Comparison of ENCODE assay signal across 28 mouse cellular contexts in the genomic region with DNA sequence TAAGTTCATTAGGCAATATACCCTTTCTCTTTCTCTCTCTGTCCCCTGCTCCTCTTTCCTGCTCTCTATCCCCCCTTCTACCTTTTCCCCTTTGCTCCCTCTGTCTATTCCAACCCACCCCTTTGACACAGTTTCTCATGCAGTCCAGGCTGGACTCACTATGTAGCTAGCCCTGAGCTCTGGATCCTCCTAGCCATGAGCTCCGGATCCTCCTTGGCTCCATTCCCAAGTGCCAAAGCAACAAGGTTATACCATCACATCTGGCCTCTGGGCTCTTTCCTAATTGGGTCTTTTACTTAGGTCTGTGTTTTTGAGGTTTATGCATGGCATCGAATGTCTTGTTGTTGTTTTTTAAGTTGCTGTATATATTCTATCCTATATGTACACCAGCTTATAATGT. TPM values are rescaled to one million over a fixed set of nuclear protein-coding genes. Genes with fewer than 3 reads are reported as not detected.
DNase-seq lines count a peak whose midpoint lies in the region; ATAC-seq and TF ChIP-seq lines count a peak whose summit lies in the region.
"Had no signal": no experiment of that assay in that cellular context is flagged by ENCODE, and none has a peak within 500 bp of the region (broad histone marks: within the 10 kb centered on the region; RNA-seq: fewer than 3 reads in every experiment).

No protein-coding gene starts in this region.

- H3K27ac ChIP-seq in heart, embryonic 13.5 days (replicated peaks): peak overlapping the region; percentile 28; the same call in 1 of the 2 replicates
- H3K27ac ChIP-seq in lung, embryonic 16.5 days (ENCODE audit: low read length): peak overlapping the region; percentile 29
- H3K27ac ChIP-seq in embryonic fibroblast, embryonic 13.5 days (ENCODE audit: insufficient read depth, low read length): peak overlapping the region; percentile 69
- peak overlapping the region; percentile 17; the same call in 1 of the 2 replicates for H3K27ac ChIP-seq in small intestine, adult 2 months (ENCODE audit: insufficient read depth, low read depth, low read length)
- H3K27ac ChIP-seq: embryonic facial prominence, embryonic 10.5 days; embryonic facial prominence, embryonic 13.5 days; forebrain, embryonic 10.5 days; forebrain, embryonic 13.5 days; hindbrain, embryonic 10.5 days; hindbrain, embryonic 13.5 days; intestine, embryonic 15.5 days had no signal

- WGBS in heart, embryonic 13.5 days: 90% methylated on average over 2 of the region's 2 CpGs
- 72% methylated on average over 2 of the region's 2 CpGs for WGBS in lung, embryonic 16.5 days
- 77% methylated on average over 2 of the region's 2 CpGs for WGBS in small intestine, adult 2 months

- no peaks in the 10 kb centered on the region for H3K9me3 ChIP-seq in heart, embryonic 13.5 days
- no peaks in the 10 kb centered on the region for H3K9me3 ChIP-seq in lung, embryonic 16.5 days (ENCODE audit: control insufficient read depth, low read length)
- H3K9me3 ChIP-seq: embryonic facial prominence, embryonic 13.5 days; forebrain, embryonic 10.5 days; forebrain, embryonic 13.5 days; hindbrain, embryonic 10.5 days; hindbrain, embryonic 13.5 days; intestine, embryonic 15.5 days had no signal

- H3K36me3 ChIP-seq in heart, embryonic 13.5 days: peaks cover 79% of the 10 kb centered on the region
- peaks cover 8% of the 10 kb centered on the region; the same call in 1 of the 2 replicates for H3K36me3 ChIP-seq in lung, embryonic 16.5 days (ENCODE audit: control insufficient read depth, insufficient read depth, low read length)
- no peaks in the 10 kb centered on the region; the same call in 1 of the 2 replicates for H3K36me3 ChIP-seq in small intestine, adult 2 months (ENCODE audit: control insufficient read depth, insufficient read depth, low read length)

- H3K4me2 ChIP-seq in heart, embryonic 13.5 days: no peak overlapping the region
- no peak overlapping the region for H3K4me2 ChIP-seq in lung, embryonic 16.5 days (ENCODE audit: low read depth, low read length)
- H3K4me2 ChIP-seq: embryonic facial prominence, embryonic 13.5 days; forebrain, embryonic 13.5 days; heart, embryonic 11.5 days; hindbrain, embryonic 13.5 days; intestine, embryonic 15.5 days had no signal

- H3K9ac ChIP-seq in heart, embryonic 13.5 days: no peak overlapping the region
- H3K9ac ChIP-seq in lung, embryonic 16.5 days (ENCODE audit: low read length): no peak overlapping the region
- H3K9ac ChIP-seq: embryonic facial prominence, embryonic 13.5 days; forebrain, embryonic 13.5 days; hindbrain, embryonic 13.5 days; intestine, embryonic 15.5 days had no signal

- no peak for TF ChIP-seq CTCF in embryonic fibroblast, embryonic 13.5 days (IDR thresholded peaks at IDR 0.05; ENCODE audit: borderline replicate concordance, insufficient read depth, low read length)
- TF ChIP-seq CTCF in small intestine, adult 2 months (IDR thresholded peaks at IDR 0.05; ENCODE audit: extremely low read depth, insufficient read length, insufficient replicate concordance, low read depth, low read length): no peak

- intact Hi-C loops in heart, postnatal 25 days (cut with DNase I): no loop called here

- ATAC-seq in heart, embryonic 13.5 days (ENCODE audit: extremely low read depth, insufficient number of reproducible peaks, low FRiP score, low TSS enrichment): no peak
- ATAC-seq in lung, embryonic 16.5 days (ENCODE audit: low read depth): no peak
- ATAC-seq: CD4-positive, CD25-positive, alpha-beta regulatory T cell, adult 4 months; forebrain, embryonic 13.5 days; forebrain, embryonic 16.5 days; hindbrain, embryonic 16.5 days; intestine, embryonic 15.5 days had no signal

- no peak overlapping the region for H3K4me3 ChIP-seq in heart, embryonic 13.5 days
- H3K4me3 ChIP-seq in lung, embryonic 16.5 days (ENCODE audit: low read length): no peak overlapping the region
- H3K4me3 ChIP-seq in embryonic fibroblast, embryonic 13.5 days (ENCODE audit: insufficient read depth, low read length): no peak overlapping the region
- H3K4me3 ChIP-seq in small intestine, adult 2 months (ENCODE audit: low read depth, low read length): no peak overlapping the region
- H3K4me3 ChIP-seq: embryonic facial prominence, embryonic 10.5 days; embryonic facial prominence, embryonic 13.5 days; forebrain, embryonic 10.5 days; forebrain, embryonic 13.5 days; hindbrain, embryonic 10.5 days; hindbrain, embryonic 13.5 days; intestine, embryonic 15.5 days had no signal

- no peak for DNase-seq in heart, postnatal 25 days (ENCODE audit: low spot score)
- no peak for DNase-seq in lung, postnatal 25 days (ENCODE audit: low spot score)
- no peak for DNase-seq in thymus, postnatal 10 days (ENCODE audit: low spot score in 2 of 2)
- DNase-seq: adrenal gland, adult 8-10 months; cerebellum, adult 11 months; cerebellum, adult 2 months; cerebellum, adult 9-11 months; cerebellum, postnatal 36 days; embryo, embryonic 11 days; gastrocnemius, postnatal 10 days; gastrocnemius, postnatal 36 days; heart, postnatal 36 days; kidney, adult 11 months had no signal

- TF ChIP-seq POLR2A in embryonic fibroblast, embryonic 13.5 days (IDR thresholded peaks at IDR 0.05; ENCODE audit: low read depth, low read length): no peak
- no peak for TF ChIP-seq POLR2A in small intestine, adult 2 months (IDR thresholded peaks at IDR 0.05; ENCODE audit: low read depth, low read length)

- peaks cover 80% of the 10 kb centered on the region for H3K4me1 ChIP-seq in heart, embryonic 13.5 days
- peaks cover 34% of the 10 kb centered on the region for H3K4me1 ChIP-seq in lung, embryonic 16.5 days (replicated peaks; ENCODE audit: control insufficient read depth, insufficient read depth, low read length)
- H3K4me1 ChIP-seq in embryonic fibroblast, embryonic 13.5 days (ENCODE audit: control insufficient read depth, insufficient read depth, low read length): peaks cover 24% of the 10 kb centered on the region
- peaks cover 3% of the 10 kb centered on the region; the same call in 1 of the 2 replicates for H3K4me1 ChIP-seq in small intestine, adult 2 months (ENCODE audit: control insufficient read depth, insufficient read depth, insufficient read length, low read length)
- H3K4me1 ChIP-seq: embryonic facial prominence, embryonic 10.5 days; forebrain, embryonic 10.5 days; hindbrain, embryonic 13.5 days had no signal

- no peaks in the 10 kb centered on the region for H3K27me3 ChIP-seq in heart, embryonic 13.5 days (replicated peaks)
- no peaks in the 10 kb centered on the region for H3K27me3 ChIP-seq in lung, embryonic 16.5 days (ENCODE audit: control insufficient read depth, insufficient read depth, low read depth, low read length)
- H3K27me3 ChIP-seq in small intestine, adult 2 months (ENCODE audit: control insufficient read depth, insufficient read depth, low read length): no peaks in the 10 kb centered on the region
- H3K27me3 ChIP-seq: embryonic facial prominence, embryonic 13.5 days; forebrain, embryonic 13.5 days; hindbrain, embryonic 13.5 days; intestine, embryonic 15.5 days had no signal

RNA-seq across cellular contexts. Expression of gene Adam19, which starts 25.3 kb away (rescaled TPM):
- 24.2 and 24.7 TPM in 2 replicates for polyA plus RNA-seq in heart, embryonic 13.5 days (2015; fragmentation: Nextera tagmentation; extraction: Ambion mirVana)
- 10 to 100 TPM; 36.2 to 78.2 TPM for total RNA-seq in heart, postnatal 25 days (2021)
- polyA plus RNA-seq in lung, embryonic 16.5 days (2015; fragmentation: Nextera tagmentation; extraction: Ambion mirVana): 20.7 and 22.2 TPM in 2 replicates
- polyA plus RNA-seq in embryonic fibroblast, embryonic 13.5 days (2011; ENCODE audit: insufficient read length, low read depth, missing spikeins): 91.6 and 111 TPM in 2 replicates
- 4.4 and 6.8 TPM in 2 replicates for polyA plus RNA-seq in small intestine, adult 2 months (2012; rRNA removed)

RNA-seq across cellular contexts. Expression of gene Gm12166, which starts 29.0 kb away (rescaled TPM):
- polyA plus RNA-seq in heart, embryonic 13.5 days (2015; fragmentation: Nextera tagmentation; extraction: Ambion mirVana): 4.8 and 5.3 TPM in 2 replicates
- 1 to 10 TPM; 1.6 to 1.9 TPM for total RNA-seq in heart, postnatal 25 days (2021)
- polyA plus RNA-seq in lung, embryonic 16.5 days (2015; fragmentation: Nextera tagmentation; extraction: Ambion mirVana): 5.4 and 6.8 TPM in 2 replicates
- polyA plus RNA-seq in embryonic fibroblast, embryonic 13.5 days (2011; ENCODE audit: insufficient read length, low read depth, missing spikeins): 3.0 and 15.8 TPM in 2 replicates
- polyA plus RNA-seq in small intestine, adult 2 months (2012; rRNA removed): 12.6 and 25.3 TPM in 2 replicates

Comparison
In these comparisons a context has a peak if more than half of its experiments do, and no peak if none do; other contexts are left out.
1. H3K27ac ChIP-seq: peak in every context shown above with its lines; median percentile 69 in embryonic fibroblast, embryonic 13.5 days; 29 in lung, embryonic 16.5 days; 28 in heart, embryonic 13.5 days; 17 in small intestine, adult 2 months.